Mouse (Mus musculus) bone marrow macrophage, adult 2 months (primary cell): ENCODE results near the gene Dennd1a.

Experiments used
- CTCF ChIP-seq: IDR thresholded peaks from 2 replicates; pipeline ENCODE4 v1.5.1; 2012; ENCODE audit warnings: low read depth, mild to moderate bottlenecking, low read length, moderate library complexity
- POLR2A ChIP-seq: IDR thresholded peaks from 2 replicates; pipeline ENCODE4 v1.6.1; 2012; ENCODE audit warnings: mild to moderate bottlenecking, low read depth, low read length, borderline replicate concordance

DNA sequence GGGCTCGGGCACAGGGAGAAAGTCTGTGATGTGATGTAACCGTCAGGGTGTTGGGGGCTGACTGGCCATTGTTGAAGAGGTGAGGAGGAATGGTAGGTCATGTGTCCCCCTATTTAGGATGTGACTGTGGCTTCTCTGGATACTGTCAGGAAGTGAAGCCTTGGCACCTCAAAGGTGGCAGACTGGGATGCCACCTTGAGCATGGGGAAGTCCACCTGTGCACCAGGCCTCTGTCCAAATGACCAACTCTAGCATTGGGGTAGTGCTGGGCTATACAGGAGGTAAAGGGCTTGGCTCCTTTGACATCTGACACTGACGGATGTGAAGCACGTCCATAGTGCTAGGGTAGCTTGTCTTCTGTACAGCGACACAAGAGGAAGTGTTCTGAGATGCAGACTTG lies 474.8 kb downstream of the Dennd1a start:
- TF ChIP-seq CTCF (no peak), POLR2A (no peak)
